Mouse (Mus musculus): ENCODE data around the gene Ttc30b. TPM values are rescaled to one million over a fixed set of nuclear protein-coding genes. Genes with fewer than 3 reads are reported as not detected.
"Not testable (repeated sequence)": the region's sequence is repeated elsewhere in the genome, so short reads cannot be mapped to it uniquely, and the experiment has no call there.

Ttc30b gene
- total RNA-seq, 2 experiments from 2014 or later = 13.4 TPM

DNA sequence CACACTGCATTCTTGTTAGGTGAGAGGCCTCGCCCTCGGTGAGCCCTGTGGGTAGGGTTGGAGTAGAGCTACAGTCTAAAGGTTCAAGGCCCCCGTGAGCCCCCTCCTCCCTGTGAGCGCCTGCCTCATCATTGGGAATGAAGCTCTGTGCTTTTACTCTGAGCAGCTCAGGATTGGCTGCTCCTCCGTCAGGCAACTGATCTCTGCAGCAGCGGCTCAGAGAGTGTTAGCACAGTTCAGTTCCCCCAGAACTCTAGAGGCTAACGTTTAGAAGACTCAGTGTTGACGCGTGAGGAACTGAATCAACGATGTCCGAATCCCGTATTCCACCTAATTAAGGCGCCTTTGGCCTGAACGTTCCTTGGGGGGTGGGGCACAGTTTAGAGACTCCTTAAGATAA is 17.3 kb upstream of the Ttc30b start:
- DNase-seq (ENCODE audit: low spot score in 2 of 2) = no peak

DNA sequence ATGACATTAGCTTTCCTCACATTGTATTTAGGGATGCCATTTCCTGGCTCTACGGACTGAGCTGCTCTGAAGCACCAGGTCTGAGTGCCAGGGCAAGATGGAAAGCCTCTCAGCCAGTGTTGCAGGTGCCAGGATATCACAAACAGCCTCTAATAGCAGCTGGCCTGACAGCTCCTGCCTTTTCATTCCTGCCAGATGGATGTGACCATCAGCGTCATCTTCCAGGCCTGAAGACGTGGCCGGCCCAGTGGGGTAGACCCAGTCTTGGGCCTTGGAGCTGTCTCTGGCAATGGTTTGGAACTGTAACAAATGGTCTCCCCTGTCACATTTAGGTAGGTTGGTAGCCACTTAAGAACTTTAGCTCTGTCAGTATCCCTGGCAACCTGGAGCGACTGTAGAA is 14.9 kb upstream of the Ttc30b start:
- DNase-seq (ENCODE audit: low spot score in 2 of 2) = no peak

DNA sequence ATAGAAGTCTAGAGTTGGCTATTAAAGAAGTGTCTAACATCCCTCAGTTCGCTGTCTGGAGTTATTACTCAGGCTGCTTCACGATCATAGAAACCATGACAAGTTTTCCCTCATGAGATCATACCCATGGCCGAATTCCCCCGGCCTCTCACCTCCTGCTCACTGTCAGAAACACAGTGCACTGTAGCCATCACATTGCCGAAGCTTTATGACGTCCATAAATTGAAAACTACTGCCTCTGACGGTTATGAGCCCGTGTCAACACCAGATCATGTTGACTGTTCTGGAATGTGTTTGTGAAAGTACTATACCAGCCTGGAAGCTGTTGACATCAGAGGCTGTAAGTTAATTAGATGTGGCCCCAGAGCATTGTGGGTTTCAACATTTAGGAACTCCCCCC is 12.3 kb upstream of the Ttc30b start:
- DNase-seq (ENCODE audit: low spot score in 2 of 2) = no peak

DNA sequence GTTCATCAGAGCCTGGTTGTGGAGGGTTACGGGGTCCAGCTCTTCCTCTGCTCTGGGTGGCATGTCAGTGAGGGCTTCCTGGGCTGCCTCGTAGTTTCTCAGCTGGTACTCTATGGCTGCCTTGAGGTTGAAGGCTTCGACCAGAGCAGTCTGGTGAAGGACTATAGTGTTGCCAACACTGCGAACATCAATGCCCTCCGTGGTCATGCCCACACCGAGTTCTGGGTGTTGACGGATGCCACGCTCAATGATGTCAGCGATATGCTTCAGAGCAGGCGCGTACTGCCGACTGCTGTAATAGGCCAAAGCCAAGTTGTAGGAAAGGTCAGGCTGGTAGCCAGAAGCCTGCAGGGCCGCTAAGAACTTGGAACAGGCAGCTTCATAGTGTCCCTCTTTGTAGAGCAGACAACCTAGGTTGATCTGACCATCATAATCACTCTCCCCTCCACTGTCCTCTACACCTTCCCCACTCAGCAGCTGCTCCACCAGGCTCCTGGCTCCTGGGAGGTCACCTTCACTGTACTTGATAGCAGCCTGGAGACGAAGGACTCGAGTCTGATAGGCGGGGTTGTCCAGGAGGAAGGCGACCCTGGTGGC is 767 bp downstream of the Ttc30b start:
- not testable (repeated sequence) for DNase-seq (ENCODE audit: low spot score in 2 of 2)

DNA sequence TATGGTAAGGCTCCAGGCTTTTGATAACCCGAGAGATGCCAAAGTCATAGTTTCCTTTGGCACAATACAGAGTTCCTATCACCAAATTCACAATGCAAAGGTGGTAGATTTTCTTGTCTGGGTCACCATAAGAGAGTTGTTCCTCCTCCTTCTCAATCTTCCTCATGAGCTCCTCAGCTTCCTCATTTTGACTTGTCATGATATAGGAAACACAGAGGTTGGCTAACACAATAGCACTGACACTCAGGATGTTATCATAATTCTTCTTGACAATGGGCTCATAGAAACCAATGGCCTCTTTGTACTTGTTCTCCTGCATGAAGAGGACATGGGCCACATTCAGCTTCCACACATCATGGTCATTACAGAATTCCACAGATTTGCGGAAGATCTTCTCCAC is 1.7 kb downstream of the Ttc30b start:
- DNase-seq (ENCODE audit: low spot score in 2 of 2) = not testable (repeated sequence)

DNA sequence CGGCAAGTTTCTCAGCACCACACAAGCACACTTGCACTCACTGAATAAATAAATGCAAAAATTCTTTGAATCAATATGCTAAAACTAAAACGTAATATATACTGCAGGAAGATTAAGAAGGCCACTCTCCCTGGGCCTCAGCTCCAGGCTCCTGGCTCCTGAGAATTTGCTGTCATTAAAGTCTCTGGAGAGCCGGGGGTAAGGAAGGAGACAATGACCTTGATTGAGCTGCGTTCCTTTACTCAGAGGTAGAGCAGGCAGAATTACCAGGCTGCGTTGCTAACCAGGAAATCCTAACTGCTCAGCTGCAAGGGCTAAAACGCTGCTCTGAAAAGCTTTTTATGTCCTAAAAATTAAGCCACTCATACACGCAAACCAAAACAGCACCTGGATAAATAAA is 4.8 kb downstream of the Ttc30b start:
- DNase-seq (ENCODE audit: low spot score in 2 of 2) = no peak

DNA sequence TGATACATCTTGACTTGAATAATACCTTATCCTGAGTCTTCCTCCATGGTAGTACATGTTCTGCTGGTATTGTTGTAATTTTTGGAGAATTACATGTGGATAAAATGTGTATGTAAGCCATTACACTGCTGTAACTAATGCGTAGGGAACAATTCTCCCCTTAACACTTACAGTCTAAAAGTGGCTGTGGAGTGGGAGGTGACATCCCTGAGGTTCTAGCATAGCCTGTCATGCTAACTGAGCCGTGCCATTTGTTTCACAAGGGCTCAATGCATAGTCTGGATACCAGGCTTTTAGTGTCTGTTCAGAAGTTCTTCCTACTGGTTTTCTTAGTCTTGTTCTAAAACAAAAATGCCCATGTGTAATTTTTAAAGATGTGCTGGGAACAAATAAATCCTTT is 7.4 kb downstream of the Ttc30b start:
- no peak for DNase-seq (ENCODE audit: low spot score in 2 of 2)

DNA sequence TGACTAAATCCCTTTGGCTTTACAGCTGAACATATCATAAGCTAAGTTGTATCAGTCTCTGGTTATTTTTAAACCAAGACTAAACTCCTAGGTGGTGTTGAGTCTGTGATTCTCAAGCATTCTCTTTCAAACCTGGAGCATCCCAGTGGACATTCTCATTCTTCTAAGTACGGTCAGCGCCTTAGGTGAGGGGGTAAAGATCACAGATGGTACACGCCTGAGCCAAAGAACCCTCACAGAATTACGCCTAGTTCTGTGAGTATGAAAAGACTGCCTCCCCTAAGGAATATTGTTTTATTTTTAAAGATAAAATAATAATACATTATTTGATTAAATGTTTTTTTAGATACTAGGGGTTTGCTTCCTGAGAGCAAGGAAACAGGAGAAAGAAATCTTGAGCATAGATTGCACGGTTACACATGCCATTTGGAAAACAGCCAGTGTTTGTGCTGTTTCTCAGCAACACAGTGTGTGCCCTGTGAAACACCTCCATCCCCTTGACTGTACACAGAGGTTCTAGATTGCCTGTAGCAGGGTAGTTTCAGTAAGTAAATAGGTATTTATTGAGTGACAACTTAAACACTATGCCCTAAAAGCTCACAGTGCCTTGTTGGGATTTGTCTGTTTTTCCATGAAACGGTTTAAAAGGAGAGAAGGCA is 8.5 kb downstream of the Ttc30b start:
- DNase-seq (ENCODE audit: low spot score in 2 of 2) = no peak

DNA sequence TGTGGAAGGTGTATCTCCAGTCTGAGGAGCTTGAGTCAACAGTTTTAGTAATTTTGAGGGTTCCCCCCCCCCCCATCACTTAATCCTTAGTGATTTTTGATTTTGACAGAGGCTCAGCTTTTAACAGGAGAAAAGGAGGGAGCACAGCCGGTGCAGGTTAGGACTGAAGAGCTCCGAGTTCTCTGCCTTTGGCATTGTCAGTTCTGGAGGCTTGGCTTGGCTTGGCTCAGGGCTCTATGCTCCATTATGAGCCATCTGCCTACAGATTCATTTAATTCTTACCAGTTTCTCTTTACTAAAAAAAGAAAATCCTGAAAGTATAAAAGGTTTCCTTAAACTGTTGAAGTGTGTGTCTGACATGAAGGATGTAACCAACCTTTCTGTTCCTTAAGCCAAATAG is 9.2 kb downstream of the Ttc30b start:
- DNase-seq (ENCODE audit: low spot score in 2 of 2) = peak in 1 of 2 experiments; percentile 26

DNA sequence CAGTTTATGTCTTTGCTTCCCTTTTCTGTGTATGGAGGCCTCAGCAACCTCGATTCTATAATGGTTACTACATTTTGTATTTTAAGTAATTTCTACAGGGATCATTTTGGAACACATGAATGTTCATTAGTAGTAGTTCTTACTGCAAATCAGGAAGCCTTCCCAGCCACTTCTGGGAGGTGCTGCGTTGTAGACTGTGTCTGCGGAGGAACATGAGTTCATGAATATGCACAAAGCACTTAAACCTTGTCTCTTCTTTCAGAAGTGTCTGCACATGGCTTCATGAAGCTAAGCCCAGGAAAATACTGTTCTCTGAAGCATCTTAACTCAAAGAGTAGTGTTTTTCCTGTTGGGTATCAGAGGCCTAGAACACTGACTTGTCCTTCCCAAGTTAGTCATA is 10.4 kb downstream of the Ttc30b start:
- no peak for DNase-seq (ENCODE audit: low spot score in 2 of 2)

DNA sequence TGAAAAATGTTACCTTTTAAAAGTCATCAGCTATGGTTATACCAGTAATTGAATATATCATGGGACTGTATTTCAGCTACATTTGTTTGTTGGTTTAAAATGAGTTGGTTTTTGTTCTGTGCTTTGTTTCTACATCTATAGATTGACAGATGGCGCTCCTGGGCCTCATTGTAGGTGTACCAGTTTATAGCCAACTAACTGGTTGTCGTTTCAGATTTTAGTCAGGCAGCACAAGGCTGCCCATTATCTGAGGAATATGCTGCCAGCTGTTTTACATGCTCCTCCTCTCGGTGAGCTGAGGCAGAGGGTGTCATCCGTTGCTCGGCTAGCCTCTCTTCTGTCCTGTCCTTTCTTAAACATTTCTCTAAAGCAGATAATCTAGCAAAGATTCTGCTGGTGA is 12.3 kb downstream of the Ttc30b start:
- no peak for DNase-seq (ENCODE audit: low spot score in 2 of 2)

DNA sequence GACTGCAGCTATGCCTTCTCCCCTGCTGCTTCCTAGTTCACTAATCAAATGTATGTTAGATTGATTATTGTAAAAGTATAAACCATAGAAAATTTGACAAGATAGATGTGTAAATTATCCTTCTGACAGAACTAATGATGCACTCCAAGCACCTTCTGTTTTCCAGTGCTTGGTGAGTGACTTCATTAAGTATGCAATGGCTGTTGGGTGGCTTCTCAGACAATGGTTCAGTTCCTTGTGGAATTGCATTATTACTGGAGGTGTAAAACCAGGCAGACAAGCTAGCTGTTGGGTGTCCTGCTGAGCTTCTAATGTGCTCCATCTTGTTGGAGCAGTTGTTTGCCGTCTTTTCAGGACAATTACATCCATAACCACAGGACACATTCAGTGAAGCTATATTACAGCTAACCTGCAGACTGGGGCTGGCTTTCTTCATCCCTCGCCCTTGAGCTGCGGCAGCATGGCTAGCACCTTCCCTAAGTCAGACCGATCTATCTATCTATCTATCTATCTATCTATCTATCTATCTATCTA is 14.5 kb downstream of the Ttc30b start:
- DNase-seq (ENCODE audit: low spot score in 2 of 2) = no peak

DNA sequence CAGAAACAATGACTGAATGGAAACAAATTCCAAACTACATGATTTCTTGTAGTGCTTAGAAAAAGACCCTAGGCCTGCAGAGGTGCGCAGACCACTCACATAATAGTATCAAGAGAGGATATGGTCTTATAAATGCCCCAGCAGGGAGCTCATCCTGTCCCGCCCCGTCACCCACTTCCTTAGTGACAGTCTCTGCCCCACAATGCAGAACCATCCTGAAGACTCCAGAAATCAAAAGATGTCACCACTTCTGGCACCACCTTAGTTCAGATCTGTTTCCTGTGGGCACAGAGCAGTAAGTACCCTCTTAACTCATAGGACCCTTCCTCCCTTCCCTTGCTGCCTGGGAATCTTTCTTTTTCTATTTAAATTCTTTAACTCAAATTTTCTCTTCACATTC is 23.3 kb downstream of the Ttc30b start:
- DNase-seq (ENCODE audit: low spot score in 2 of 2) = no peak

DNA sequence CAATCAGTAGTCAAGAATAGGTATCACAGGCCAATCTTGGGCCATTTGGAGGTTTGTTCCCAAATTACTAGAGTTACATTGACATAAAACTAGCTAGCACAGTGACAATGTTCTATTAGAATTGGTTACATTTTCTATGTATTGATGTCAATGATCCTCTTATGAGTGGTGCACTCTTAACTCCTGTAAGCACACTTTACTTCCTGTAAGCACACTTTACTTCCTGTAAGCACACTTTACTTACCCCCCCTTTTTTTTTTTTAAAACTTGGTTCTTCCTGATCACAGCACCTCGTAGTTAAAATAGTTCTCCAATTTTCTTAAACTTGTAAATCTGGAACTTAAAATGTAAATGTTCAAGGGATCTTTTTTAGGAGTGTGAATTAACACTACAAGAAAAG is 31.2 kb downstream of the Ttc30b start:
- no peak for DNase-seq (ENCODE audit: low spot score in 2 of 2)

DNA sequence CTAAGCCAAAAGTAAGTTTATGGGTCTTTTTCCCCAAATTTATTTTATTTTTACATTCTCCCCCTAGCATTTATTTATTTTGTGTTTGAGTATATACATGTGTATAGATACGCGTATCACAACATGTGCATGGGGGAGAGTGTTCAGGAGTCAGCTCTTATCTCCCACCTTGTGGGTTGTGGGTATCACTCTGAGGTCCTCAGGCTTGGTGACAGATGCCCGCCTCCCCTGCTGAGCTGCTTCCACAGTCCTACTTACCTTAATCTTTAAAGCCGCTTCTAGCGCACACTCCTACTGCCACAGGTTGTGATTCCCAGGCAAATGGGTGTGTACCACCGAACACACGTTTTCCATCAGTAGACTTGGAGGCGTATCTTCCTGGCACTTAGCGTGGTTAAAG is 36.5 kb downstream of the Ttc30b start:
- DNase-seq (ENCODE audit: low spot score in 2 of 2) = no peak

DNA sequence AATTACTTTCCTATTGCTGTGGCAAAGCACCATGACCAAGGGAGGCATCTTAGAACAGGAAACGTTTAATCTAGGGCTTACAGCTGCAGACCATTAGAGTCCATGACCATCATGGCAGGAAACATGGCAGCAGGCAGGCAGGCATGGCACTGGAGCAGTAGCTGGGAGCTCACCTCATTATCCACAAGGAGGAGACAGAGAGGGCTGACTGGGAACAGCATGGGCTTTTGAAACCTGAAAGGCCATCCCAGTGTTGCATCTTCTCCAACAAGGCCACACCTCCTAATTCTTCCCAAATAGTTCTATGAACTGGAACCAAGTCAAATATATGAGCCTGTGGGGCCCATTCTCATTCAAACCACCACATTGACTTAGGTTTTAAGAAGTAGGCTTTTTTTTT is 38.1 kb downstream of the Ttc30b start:
- DNase-seq (ENCODE audit: low spot score in 2 of 2) = no peak

DNA sequence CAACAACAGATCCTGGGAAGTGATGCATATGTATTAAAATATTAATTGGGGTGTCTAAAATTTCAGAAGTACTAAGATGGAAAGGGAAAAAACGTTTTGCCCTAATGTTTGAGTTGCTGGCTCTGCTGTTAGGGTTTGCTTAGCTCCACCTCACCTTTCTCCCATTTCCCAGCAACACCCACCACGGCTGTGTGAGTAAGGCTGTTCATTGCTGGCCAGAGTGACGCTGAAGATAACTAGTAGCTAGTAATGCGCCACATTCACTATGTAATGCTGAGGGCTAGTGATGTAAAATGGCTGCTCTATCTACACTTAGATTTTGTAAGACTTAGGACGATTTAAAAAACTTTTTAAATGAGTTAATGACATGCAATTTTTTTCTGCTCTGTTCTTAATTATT is 42.7 kb downstream of the Ttc30b start:
- no peak for DNase-seq (ENCODE audit: low spot score in 2 of 2)

DNA sequence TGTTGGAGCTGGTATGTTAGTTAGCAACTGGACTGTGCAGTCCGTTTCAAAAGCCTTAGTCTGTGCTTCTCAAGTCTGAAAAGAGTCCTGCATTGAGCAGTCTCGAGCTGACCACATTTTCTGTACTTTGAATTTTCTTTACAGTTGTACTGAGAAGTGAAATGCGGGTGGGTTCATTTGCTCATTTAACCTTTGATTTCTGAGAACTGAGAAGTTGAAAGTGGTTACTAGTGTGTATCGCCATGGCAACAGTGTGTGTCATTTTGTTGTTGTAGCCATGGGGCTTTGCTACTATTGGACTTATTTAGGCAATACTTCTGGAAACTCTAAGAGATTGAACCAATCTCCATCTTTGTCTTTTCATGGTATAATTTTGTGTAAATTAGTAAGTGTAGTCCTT is 46.4 kb downstream of the Ttc30b start:
- DNase-seq (ENCODE audit: low spot score in 2 of 2) = no peak

Other genes with a start within 250 kb of the Ttc30b start
- 10 to 100 TPM; 12.0 to 14.0 TPM for gene Nfe2l2, start 233.9 kb downstream of the Ttc30b start, total RNA-seq (2021)
- gene Agps, start 106.4 kb downstream of the Ttc30b start, total RNA-seq (2021) = 10 to 100 TPM; 47.2 to 56.5 TPM
- under 1 TPM in 1 of 2 experiments, not detected in 1; 0.41 TPM for gene Ttc30a2, start 39.6 kb upstream of the Ttc30b start, total RNA-seq (2021)
- gene Ttc30a1, start 43.4 kb upstream of the Ttc30b start, total RNA-seq (2021) = 1 to 10 TPM; 2.9 TPM